Mouse (Mus musculus) ovary, adult 18-20 months (tissue): ENCODE results near the gene Aasdh.

Experiments used
- DNase-seq: peaks from one replicate; pipeline ENCODE4 v3.0.0; 2022; ENCODE audit warnings: low spot score, mixed read lengths

The Aasdh gene

GRCm38 (mm10) chr5:76910807-76911206, 5.5 kb upstream of the Aasdh start:
- DNase-seq: no peak

GRCm38 (mm10) chr5:76906155-76906499, 813 bp upstream of the Aasdh start:
- DNase-seq: no peak

- DNase-seq: no peak
These were observed 455 bp downstream of the Aasdh start for GRCm38 (mm10) chr5:76904713-76905404.

- no peak for DNase-seq
These were observed 3.2 kb downstream of the Aasdh start for GRCm38 (mm10) chr5:76902131-76902530.

- no peak for DNase-seq
These were observed 12.2 kb downstream of the Aasdh start for GRCm38 (mm10) chr5:76893084-76893483.

- DNase-seq: no peak
These were observed 12.7 kb downstream of the Aasdh start for GRCm38 (mm10) chr5:76892608-76893007.

GRCm38 (mm10) chr5:76887011-76887410, 18.3 kb downstream of the Aasdh start:
- no peak for DNase-seq

- DNase-seq: no peak
These were observed 21.2 kb downstream of the Aasdh start for GRCm38 (mm10) chr5:76884107-76884506.

GRCm38 (mm10) chr5:76876106-76876758, 29.1 kb downstream of the Aasdh start:
- no peak for DNase-seq

- DNase-seq: no peak
These were observed 35.8 kb downstream of the Aasdh start for GRCm38 (mm10) chr5:76869553-76869952.

- DNase-seq: no peak
These were observed 36.5 kb downstream of the Aasdh start for GRCm38 (mm10) chr5:76868693-76869286.

- DNase-seq: no peak
These were observed 38.5 kb downstream of the Aasdh start for GRCm38 (mm10) chr5:76866819-76867218.

- DNase-seq: no peak
These were observed 46.9 kb downstream of the Aasdh start for GRCm38 (mm10) chr5:76858444-76858843.

- no peak for DNase-seq
These were observed 48.0 kb downstream of the Aasdh start for GRCm38 (mm10) chr5:76857103-76858015.

GRCm38 (mm10) chr5:76855829-76856600, 49.3 kb downstream of the Aasdh start:
- no peak for DNase-seq

- DNase-seq: peak; percentile 40
These were observed 51.8 kb downstream of the Aasdh start for GRCm38 (mm10) chr5:76853549-76853948.

- DNase-seq: no peak
These were observed 54.0 kb downstream of the Aasdh start for GRCm38 (mm10) chr5:76851316-76851715.

GRCm38 (mm10) chr5:76847106-76847505, 58.2 kb downstream of the Aasdh start:
- DNase-seq: no peak

- DNase-seq: no peak
These were observed 60.6 kb downstream of the Aasdh start for GRCm38 (mm10) chr5:76844618-76845186.

- no peak for DNase-seq
These were observed 61.4 kb downstream of the Aasdh start for GRCm38 (mm10) chr5:76843851-76844419.

- no peak for DNase-seq
These were observed 61.9 kb downstream of the Aasdh start for GRCm38 (mm10) chr5:76843448-76843847.
